Mouse (Mus musculus) cerebellum, adult 2 months (tissue): Measurements from ENCODE around the gene Dnajb3. TPM values are rescaled to one million over a fixed set of nuclear protein-coding genes. Genes with fewer than 3 reads are reported as not detected.

Source experiments
- DNase-seq, 2 experiments: peaks; one replicate each; pipeline ENCODE4 v3.0.0; 2021
- H3K27ac ChIP-seq: fragments of 200-500 bp; 2 replicates; pipeline ENCODE4 v1.5.1; 2012; ENCODE audit warnings: low read length, control low read depth, inconsistent platforms; ENCODE audit not compliant: insufficient read depth
- H3K27me3 ChIP-seq: fragments of 200-500 bp; 2 replicates; pipeline ENCODE4 v1.6.1; 2012; ENCODE audit warnings: inconsistent platforms, mild to moderate bottlenecking, low read length, moderate library complexity; ENCODE audit not compliant: control insufficient read depth, insufficient read depth
- H3K4me1 ChIP-seq: fragments of 200-500 bp; 2 replicates; pipeline ENCODE4 v1.6.1; 2011; ENCODE audit warnings: low read length; ENCODE audit not compliant: control insufficient read depth, insufficient read depth
- H3K4me3 ChIP-seq: fragments of 200-500 bp; replicated peaks from 2 replicates; pipeline ENCODE3; 2011; ENCODE audit warnings: mild to moderate bottlenecking, low read depth, low read length, control low read depth; ENCODE audit not compliant: insufficient read depth
- CTCF ChIP-seq: fragments of 200-500 bp; IDR thresholded peaks from 2 replicates; pipeline ENCODE4 v1.5.1; 2011; ENCODE audit warnings: low read depth, mild to moderate bottlenecking, control low read depth, low read length, moderate library complexity, borderline replicate concordance; ENCODE audit not compliant: insufficient read depth
- POLR2A ChIP-seq: fragments of 200-500 bp; IDR thresholded peaks from 2 replicates; pipeline ENCODE4 v1.6.1; 2011; ENCODE audit warnings: low read length, control low read depth, borderline replicate concordance; ENCODE audit not compliant: insufficient read depth
- WGBS: fragments of 180-500 bp; shearing (Covaris S2); methylation state at CpG from one replicate; pipeline ENCODE4 v1.1.7; 2018; 5-methylcytosine and 5-hydroxymethylcytosine counted together
- polyA plus RNA-seq: library from polyadenylated mRNA; depleted of rRNA; stranded (reverse); fragments of >200 nt; gene quantifications from 2 replicates; pipeline ENCODE4 v1.2.3, GENCODE M21; 2012; rRNA removed

Dnajb3 gene
- polyA plus RNA-seq: 2.9 and 3.5 TPM in 2 replicates

GRCm38 (mm10) chr1:88205294-88205922 is at the start of gene Dnajb3:
TSS of gene Dnajb3 (minus strand) at chr1:88205782.
- no peak for TF ChIP-seq CTCF
- peak; percentile 55 for TF ChIP-seq POLR2A
- Histone ChIP-seq H3K4me1 (peaks cover 3% of the 10 kb centered on the region), H3K27me3 (no peaks in the 10 kb centered on the region), H3K27ac (no peak within 1 kb of the TSS), H3K4me3 (peak within 1 kb of the TSS; percentile 74)
- WGBS: 8% methylated on average over 62 of the region's 62 CpGs
- DNase-seq: peak; percentile 89 to 91

- no peak for DNase-seq
- H3K27me3 ChIP-seq: no peaks in the 10 kb centered on the region
- peaks cover 30% of the 10 kb centered on the region for H3K4me1 ChIP-seq
- H3K27ac ChIP-seq: no peak overlapping the region
- 47% methylated on average over 12 of the region's 12 CpGs for WGBS
- TF ChIP-seq POLR2A (no peak), CTCF (no peak)
- no peak overlapping the region for H3K4me3 ChIP-seq
Observed at GRCm38 (mm10) chr1:88254793-88255465, 49.3 kb upstream of the Dnajb3 start.

- H3K4me3 ChIP-seq: no peak overlapping the region
- TF ChIP-seq POLR2A (no peak), CTCF (no peak)
- 73% methylated on average over 6 of the region's 6 CpGs for WGBS
- no peak for DNase-seq
- no peak overlapping the region for H3K27ac ChIP-seq
- H3K27me3 ChIP-seq: no peaks in the 10 kb centered on the region
- peaks cover 21% of the 10 kb centered on the region for H3K4me1 ChIP-seq
Observed at GRCm38 (mm10) chr1:88253540-88253939, 48.0 kb upstream of the Dnajb3 start.

- Histone ChIP-seq H3K27me3 (no peaks in the 10 kb centered on the region), H3K4me1 (peaks cover 19% of the 10 kb centered on the region), H3K4me3 (no peak overlapping the region), H3K27ac (no peak overlapping the region)
- DNase-seq: no peak
- 75% methylated on average over 8 of the region's 8 CpGs for WGBS
- TF ChIP-seq POLR2A: no peak
- TF ChIP-seq CTCF: no peak
Observed at GRCm38 (mm10) chr1:88253106-88253505, 47.5 kb upstream of the Dnajb3 start.

DNA sequence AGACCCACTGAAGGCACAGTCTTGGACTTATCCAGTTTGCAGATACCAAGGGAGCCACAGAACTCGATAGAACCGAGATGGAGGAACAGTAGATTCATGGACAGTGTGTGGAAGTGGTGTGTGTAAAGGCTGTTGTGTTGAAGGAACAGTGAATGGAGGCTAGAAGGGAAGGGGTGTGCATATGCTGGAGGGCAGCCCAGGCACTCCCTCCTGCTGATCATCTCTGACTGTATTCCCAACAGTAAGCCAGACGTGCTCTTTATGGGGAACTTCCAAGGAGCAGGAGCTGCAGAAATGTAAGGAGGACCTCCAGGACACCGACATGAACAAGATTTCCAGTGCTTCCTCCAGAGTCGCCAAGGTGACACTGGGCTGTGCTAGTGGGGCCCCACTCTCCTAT is 44.4 kb upstream of the Dnajb3 start:
- H3K27me3 ChIP-seq: no peaks in the 10 kb centered on the region
- H3K4me1 ChIP-seq: peaks cover 3% of the 10 kb centered on the region; the same call in 1 of the 2 replicates
- no peak overlapping the region for H3K27ac ChIP-seq
- WGBS: 74% methylated on average over 5 of the region's 5 CpGs
- no peak overlapping the region for H3K4me3 ChIP-seq
- no peak for DNase-seq
- TF ChIP-seq POLR2A (no peak), CTCF (no peak)

- DNase-seq: no peak
- H3K27me3 ChIP-seq: no peaks in the 10 kb centered on the region
Observed at GRCm38 (mm10) chr1:88249596-88249995, 44.0 kb upstream of the Dnajb3 start.

DNA sequence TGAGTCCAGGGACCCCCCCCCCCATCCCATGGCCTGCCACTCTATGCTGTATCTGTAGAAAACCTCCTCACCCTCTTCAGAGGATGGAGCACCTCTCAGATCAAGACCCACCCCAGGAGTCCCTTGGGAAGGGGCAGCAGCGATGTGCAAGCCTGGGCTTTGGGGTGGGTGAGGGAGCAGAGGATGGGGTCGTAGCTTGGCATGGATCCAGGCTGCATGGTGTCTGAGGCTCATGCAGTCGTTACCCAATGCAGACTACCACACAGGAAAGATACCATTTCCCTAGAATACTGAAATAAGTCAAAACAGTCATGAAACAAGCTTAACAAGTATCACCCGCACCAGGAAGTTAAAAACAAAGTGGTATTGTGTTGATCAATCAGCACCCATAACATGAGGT is 43.1 kb upstream of the Dnajb3 start:
- DNase-seq: no peak
- Histone ChIP-seq H3K27me3 (no peaks in the 10 kb centered on the region), H3K27ac (no peak overlapping the region), H3K4me3 (no peak overlapping the region), H3K4me1 (no peaks in the 10 kb centered on the region)
- TF ChIP-seq CTCF (no peak), POLR2A (no peak)
- WGBS: 56% methylated on average over 4 of the region's 4 CpGs

More at GRCm38 (mm10) chr1:88249596-88249995, 44.0 kb upstream of the Dnajb3 start:
- TF ChIP-seq CTCF (no peak), POLR2A (no peak)
- WGBS: 74% methylated on average over 7 of the region's 7 CpGs
- Histone ChIP-seq H3K4me3 (no peak overlapping the region), H3K4me1 (no peaks in the 10 kb centered on the region), H3K27ac (no peak overlapping the region)

DNA sequence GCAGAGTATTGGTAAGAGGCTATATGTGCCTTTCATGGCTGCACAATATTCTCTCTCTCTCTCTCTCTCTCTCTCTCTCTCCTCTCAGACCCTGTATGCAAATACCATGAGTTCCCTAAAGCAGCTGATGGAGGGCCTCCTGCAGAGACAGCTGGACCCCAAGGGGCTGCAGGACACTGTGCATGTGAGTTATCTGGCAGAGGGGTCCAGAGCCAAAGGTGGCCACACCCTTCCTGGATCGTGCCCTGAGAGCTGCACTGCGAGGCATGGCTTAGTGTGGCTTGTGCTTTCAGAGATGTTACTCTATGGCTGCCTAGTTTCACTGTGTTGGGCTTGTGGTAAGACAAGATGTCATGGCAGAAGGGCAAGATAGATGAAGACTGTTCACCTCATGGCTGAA is 42.1 kb upstream of the Dnajb3 start:
- WGBS: 46% methylated on average over 2 of the region's 2 CpGs

More for the DNA sequence above, 42.1 kb upstream of the Dnajb3 start:
- TF ChIP-seq CTCF (no peak), POLR2A (no peak)
- no peaks in the 10 kb centered on the region for H3K27me3 ChIP-seq
- H3K27ac ChIP-seq: no peak overlapping the region
- H3K4me3 ChIP-seq: no peak overlapping the region
- DNase-seq: no peak
- no peaks in the 10 kb centered on the region for H3K4me1 ChIP-seq
